Mouse (Mus musculus): ENCODE results near the gene Eef1akmt1.

Gene Eef1akmt1

DNA sequence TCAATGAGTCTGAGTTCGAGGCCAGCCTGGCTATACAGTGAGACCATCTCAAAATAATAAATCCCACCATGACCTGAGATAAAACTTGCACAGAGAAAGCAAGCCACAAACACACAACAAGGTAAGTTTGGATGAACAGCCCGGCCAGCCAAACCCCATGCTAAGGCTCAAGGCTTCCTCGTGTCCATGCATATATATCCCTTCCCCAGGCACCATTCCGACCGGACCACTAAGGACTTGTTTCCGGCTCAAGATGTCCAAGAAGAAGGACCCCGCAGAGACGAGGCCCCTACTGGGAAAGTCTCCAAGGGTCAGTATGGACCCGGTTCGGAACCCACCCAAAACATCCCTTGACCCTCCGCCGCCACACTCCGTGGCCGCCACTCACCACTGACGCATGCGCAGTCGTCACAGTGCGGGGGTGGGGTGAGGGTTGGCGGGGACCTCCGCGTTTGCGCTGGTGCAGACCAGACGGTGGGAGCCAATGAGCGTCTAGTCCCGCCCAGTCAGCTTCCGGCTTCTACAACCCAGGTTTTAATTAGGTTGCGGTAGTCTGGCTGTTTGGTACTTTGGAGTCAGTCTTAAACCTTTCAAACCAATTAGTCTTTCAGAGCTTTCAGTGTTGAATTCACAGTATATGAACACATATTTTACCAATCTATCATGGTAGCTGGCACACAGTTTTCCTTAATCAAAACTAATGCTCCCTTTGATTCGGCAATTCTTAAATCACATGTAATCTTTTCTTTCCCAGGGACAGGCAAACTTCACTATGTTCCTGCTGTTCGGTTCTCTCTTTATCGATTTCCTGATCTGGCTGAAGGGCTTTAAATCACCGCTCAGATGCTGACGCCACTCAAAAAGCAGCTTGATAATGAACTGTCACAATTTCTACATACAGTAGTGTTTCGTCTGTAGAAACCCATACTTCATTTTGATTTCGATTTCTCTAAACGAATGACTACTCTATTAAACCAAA is at the start of gene Eef1akmt1:
Gene Eef1akmt1, minus strand, starts transcription at position 458 of the 979 bp plus-strand sequence.
- peak; percentile 96 to 98 for DNase-seq

- peak; percentile 68 to 80 for DNase-seq
Measured at GRCm38 (mm10) chr14:57620598-57621236, 49.3 kb upstream of the Eef1akmt1 start.

GRCm38 (mm10) chr14:57619487-57619886 is 48.1 kb upstream of the Eef1akmt1 start:
- DNase-seq = peak in 1 of 2 experiments; percentile 44

GRCm38 (mm10) chr14:57617675-57618074 is 46.3 kb upstream of the Eef1akmt1 start:
- no peak for DNase-seq

- DNase-seq = no peak
Measured at GRCm38 (mm10) chr14:57616339-57616965, 45.0 kb upstream of the Eef1akmt1 start.

- DNase-seq = no peak
Measured at GRCm38 (mm10) chr14:57615828-57616227, 44.4 kb upstream of the Eef1akmt1 start.

DNA sequence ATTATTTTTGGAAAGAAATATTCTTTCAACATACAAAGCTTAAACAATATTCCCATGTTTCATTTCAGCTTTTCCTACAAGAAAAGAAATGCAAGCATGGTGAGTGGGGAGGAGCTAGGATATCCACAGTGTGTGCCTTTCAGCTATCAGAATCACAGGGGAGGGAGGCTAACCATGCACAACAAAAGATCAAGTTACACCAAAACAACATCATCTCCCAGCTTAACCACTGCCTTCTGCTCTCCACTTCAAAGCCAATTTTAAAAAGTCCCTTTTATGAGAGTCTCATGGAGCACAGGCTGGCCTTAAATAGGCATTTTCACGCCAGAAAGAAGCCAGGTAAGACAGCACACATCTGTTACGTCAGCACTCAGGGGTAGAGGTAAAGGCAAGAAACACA is 39.6 kb upstream of the Eef1akmt1 start:
- DNase-seq = no peak

DNA sequence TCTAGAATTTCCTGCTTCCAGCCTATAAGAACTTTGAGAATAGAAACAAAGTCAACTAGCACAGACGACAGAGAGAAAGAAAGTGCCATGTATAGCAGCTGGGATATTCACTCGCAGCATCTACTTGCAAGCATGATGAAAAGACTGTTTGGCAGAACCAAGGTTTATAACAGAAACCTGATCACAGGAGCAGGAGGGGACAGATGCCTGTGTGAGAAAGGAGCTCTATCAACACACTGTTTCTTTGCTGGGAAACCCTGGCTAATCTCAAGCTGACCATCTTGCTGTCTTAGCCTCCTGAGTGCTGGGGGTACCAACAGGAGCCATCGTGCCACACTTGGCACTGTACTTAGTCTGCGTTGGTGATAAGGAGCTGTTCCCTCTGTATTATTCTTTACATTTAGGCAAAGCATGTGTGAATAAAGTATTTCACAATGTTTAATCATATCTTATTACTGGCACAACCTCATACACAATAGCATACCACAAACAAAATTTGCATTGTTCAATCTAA is 38.5 kb upstream of the Eef1akmt1 start:
- no peak for DNase-seq

GRCm38 (mm10) chr14:57607500-57607899 is 36.1 kb upstream of the Eef1akmt1 start:
- peak; percentile 85 to 91 for DNase-seq

- no peak for DNase-seq
Measured at GRCm38 (mm10) chr14:57606663-57607365, 35.4 kb upstream of the Eef1akmt1 start.

GRCm38 (mm10) chr14:57593279-57593678 is 21.9 kb upstream of the Eef1akmt1 start:
- no peak for DNase-seq

- no peak for DNase-seq
Measured at GRCm38 (mm10) chr14:57591830-57592229, 20.4 kb upstream of the Eef1akmt1 start.

DNA sequence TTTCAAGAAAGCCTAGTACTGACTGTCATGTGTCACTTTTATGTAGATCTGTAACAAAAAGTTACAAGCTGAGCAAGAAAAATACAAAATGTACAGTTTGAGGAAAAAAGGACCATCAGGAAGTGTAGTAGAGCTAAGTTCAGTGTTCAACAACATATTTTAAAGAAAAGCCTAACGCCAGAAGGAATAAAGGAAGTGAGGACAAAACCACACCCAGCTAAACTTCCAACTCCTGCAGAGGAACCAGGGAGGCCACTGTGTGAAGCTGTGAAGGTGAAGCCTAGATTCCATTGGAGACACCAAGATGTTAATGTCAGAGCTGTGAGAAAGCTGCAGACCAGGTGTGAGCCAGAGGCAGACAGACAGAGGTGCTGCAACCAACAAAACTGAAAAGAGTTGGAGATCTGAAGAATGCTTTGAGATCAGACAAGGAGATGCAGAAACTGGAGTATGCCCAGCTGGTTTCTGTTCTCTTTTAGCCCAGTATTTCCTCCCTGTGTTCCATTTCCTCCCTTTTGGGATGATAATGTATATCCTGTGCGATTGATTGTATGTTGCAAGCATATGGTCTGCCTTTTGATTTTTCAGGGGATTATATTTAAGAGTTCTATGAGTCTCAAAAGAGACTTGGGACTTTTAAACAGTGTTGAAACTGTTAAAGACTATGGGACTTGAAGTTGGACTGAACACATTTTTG is 5.1 kb upstream of the Eef1akmt1 start:
- DNase-seq = no peak

GRCm38 (mm10) chr14:57574792-57575587 is 3.6 kb upstream of the Eef1akmt1 start:
- DNase-seq = no peak

GRCm38 (mm10) chr14:57565626-57566025 is 5.8 kb downstream of the Eef1akmt1 start:
- no peak for DNase-seq

GRCm38 (mm10) chr14:57556922-57557321 is 14.5 kb downstream of the Eef1akmt1 start:
- no peak for DNase-seq

GRCm38 (mm10) chr14:57555471-57556070 is 15.8 kb downstream of the Eef1akmt1 start:
- DNase-seq = no peak

DNA sequence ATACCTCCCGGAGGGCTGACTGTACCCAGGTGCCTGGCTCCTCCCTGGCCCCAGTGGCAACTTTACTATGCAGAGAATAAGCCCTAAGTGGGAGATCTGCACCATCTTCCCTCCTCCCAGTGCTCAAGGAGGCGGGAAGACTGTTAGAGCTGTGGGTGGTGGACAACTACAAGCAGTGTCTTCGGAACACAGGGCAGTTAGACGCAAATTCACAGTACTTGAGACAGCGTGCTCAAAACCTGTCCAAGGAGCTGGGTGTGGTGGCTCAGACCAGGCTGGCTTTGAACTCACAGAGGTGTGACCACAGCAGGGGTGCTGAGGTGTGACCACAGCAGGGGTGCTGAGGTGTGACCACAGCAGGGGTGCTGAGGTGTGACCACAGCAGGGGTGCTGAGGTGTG is 17.0 kb downstream of the Eef1akmt1 start:
- no peak for DNase-seq

DNA sequence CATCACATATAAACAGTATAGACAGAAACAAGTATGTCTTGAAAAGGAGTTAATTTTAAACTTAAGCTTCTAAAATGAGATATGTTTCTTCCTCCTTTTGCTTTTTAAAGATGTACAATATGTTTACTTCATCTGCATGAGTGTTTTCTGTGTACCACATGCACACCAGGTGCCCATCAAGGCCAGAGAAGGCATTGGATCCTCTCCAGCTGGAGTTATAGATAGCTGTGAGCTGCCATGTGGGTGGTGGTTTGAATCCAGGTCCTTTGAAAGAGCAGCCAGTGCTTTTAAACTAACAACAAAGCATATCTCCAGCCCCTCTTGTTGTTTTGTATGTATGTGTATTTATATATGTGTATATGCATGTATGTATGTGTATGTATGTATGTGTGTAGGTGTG is 18.5 kb downstream of the Eef1akmt1 start:
- DNase-seq = no peak

GRCm38 (mm10) chr14:57547062-57547461 is 24.4 kb downstream of the Eef1akmt1 start:
- peak in 1 of 2 experiments; percentile 17 for DNase-seq

Data from kidney, postnatal 25 days (tissue).